Mouse (Mus musculus) CD8-positive naive resting alpha-beta T cell, adult 2 months (primary cell): ENCODE results near the gene Kcnd3.

ENCODE experiments used
- DNase-seq, 2 experiments: peaks; one replicate each; pipeline ENCODE4 v3.0.0; 2022; ENCODE audit warnings: low read depth in 2 of 2, low spot score in 2 of 2

Kcnd3 gene

DNA sequence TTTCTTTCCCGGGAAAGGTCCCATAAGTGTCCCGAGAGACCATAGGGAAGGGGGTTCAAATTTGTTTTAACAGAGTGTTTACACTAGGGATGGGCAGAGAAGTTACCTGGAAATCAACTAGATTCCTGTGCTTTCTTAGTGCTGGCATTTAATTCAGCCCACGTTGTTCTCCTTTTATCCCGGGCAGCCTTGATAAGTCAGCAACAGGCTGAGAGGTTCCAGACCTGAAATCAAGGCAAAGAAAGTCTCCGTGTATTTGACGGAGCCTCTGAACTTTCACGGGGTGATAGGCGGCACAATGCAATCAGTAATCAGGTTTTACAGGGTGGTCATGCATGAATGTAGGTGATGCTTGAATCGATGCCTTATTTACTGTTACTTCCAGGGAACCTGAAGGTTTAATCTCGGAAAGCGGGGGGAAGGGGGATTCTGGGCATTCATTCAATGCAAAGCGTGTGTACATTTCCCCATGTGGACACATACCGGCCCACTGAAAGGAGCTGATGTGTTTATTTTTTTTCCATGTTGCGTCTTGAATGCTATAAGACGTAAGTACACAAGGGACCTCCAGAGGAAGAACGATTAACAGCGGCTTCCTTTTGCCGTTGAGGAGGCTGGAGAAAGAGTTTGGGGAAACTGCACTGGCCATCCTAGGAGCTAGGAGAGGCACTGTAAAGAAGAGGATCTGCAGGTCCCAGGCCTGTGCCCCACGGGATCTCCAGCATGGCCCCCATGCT is 1.3 kb downstream of the Kcnd3 start:
- no peak for DNase-seq

DNA sequence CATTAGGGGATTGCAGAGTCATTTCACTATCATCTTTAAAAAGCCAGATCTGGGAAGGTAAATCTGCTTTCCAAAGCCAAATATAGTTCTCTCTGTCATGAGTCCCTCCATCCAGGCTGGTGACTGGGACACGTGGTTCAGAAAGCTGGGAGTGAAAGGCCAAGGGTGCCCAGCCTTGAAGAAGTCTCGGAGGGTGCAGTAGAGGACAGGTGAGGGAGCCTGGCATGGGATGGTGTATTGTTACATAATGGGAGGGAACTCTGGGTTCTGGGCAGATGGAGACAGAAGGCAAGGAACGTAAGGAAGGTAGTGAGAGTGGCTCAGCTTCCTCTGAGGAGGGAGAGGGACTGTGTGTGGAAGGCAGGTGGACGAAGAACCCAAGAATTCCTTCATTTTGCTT is 5.5 kb downstream of the Kcnd3 start:
- no peak for DNase-seq

DNA sequence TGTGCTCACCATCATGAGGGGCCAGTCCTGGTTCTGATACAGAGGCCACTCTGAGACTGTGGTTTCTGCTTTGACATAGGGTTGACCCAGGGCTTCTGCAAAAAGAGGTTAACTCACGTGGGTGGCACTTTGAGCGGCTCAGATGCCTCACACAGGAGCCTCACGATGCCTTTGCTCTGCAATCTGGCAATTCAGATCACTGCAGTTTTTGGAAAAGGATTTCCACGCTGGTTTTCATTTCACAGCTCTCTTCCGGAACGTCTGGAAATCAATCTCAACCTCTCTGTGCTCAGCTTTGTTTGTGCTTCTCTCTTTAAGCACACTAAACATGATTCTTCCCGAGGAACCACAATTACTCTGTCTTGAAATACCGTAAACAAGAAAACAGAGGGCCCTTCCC is 14.4 kb downstream of the Kcnd3 start:
- no peak for DNase-seq

DNA sequence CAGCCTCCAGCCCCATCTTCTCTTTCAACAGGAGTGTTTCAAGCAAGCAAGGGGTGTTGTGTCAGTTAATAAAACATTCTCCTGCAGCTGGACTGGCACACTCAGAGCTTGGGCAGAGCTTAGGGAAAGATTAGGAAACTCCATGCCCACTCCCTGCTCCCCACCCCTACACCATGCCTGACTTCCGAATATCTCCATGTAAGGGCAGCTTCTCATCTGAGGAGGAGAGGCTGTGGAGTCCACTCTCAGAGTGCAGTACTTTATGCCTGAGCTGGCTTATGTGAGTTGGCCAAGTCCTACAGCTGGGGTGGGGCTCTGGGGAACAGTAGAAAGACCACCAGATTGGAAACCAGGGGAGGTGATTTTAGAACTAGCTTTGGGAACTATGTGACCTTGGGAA is 20.4 kb downstream of the Kcnd3 start:
- DNase-seq, result no peak

DNA sequence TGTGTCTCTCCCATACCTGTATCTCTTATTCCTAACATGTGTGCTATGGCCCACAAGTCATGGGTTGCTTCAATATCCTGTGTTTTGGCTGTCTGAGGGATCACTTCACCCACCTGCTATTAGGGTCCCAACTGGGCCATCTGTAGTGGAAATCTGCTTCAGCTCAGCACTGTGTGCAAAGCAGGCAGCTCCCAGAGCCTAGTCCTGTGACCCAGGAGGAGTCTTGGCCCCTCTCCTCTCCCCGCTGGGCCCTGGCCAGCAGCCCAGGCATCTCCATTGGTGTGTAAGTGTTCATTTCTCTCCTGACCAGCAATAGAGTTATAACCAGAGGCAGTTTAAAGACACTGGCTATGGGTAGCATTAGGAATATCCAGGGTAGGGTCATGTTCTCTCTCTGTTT is 24.3 kb downstream of the Kcnd3 start:
- no peak for DNase-seq

DNA sequence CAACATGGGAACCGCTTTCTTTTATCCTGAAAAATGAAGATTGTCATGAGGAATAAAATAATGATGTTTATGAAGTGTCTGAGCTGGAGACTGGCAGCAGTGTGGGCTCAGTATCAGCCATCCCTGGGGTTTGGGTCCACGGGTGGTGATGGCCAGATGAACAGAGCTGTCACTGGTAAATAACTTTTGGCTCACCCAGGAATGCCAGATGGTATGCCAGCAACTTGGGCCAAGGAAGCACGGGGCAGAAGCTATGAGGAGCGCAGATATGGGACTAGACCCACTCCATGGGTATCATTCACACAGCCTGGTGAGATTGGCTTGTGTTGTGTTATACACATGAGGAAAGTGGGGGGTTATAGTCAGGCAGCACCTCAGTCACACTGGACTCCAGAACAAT is 26.7 kb downstream of the Kcnd3 start:
- no peak for DNase-seq

DNA sequence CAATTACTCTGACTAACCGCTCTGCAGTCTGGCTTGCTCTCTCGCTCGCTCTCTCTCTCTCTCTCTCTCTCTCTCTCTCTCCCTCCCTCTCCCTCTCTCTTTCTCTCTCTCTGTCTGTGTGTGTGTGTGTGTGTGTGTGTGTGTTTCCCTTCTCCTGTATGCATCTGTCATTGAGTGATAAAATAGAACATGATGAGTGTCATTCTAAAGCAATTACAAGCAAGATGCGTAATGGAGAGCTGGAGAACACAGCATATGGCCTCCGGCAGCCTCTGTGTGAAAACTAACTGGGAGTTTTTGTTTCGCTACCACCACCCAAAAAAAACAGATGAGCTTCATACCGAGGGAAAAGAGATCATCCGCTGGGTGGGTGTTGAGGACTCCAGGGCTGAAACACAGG is 29.3 kb downstream of the Kcnd3 start:
- no peak for DNase-seq

DNA sequence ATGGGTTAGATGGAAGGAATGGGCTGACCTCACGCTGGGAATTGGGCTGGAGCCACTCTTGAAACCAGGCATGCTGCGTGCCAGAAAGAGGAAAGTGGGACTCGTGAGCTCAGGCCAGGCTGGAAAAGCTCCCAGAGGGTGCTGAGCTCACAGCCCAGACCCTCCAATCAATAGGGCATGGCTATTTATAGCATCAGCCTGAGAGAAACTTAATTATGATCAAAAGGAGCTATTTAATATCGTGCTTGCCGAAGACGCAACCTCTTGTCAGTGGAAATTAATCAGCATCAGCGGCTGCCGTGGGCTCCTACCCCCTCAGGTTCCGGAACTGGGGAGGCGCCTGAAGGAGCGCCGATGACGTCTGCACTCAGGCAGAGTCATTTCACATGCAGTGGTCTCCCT is 31.5 kb downstream of the Kcnd3 start:
- no peak for DNase-seq

DNA sequence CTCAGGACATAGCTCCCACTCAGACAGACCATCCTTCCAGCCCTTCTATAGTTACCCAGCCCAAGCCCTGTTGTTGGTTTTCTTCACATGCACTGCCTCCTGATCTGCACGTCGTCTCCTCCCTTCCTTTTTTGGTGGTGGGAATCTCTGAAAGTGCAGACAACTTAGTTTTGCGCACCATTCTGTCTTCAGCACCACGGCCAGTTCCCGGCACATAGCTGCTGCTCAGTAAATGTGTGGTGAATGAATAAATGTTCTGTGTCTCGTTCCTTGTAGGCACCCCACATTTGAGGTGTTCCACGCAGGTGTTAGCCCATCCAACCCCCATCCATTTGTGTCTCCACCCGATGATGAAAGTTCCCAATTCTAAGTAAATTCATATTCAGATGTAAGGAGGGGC is 35.0 kb downstream of the Kcnd3 start:
- no peak for DNase-seq

DNA sequence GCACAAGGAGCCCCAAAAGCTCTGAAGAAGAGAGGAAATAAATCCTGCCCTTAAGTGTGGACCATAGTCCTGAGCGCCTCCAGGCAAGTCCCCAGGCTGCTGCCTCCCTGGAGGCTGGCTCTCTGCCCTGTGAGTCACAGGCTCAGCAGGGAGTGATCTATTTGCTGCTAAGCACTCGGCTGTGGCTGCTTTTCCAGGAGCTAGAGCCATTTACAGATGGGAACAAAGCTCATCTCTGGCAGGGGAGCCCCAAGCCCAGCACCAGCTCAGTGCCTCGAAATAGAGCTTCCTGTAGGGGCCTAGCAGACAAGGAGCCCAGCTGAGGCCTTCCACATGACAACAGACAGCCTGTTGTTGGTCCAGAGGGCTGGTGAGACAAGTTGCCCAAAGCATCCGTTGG is 37.5 kb downstream of the Kcnd3 start:
- no peak for DNase-seq

DNA sequence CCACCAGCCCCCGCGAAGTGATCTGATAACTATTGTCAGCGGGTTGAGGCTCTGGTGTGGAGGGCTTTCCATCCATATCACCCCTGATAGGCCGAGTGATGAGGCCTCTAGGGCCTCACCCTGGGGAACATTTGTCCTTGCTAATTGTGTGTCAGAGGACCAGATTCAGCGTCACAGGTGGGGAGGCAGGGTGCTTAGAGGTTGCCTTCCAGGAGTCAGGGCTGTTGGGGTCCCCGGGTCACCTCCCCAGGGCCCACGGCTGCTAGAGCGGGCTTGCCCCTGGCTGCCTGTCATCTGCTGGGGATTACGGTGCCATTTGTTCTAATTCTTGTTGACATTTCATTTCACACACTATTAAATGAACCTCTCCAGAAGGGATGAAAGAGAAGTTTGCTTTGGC is 42.8 kb downstream of the Kcnd3 start:
- no peak for DNase-seq

DNA sequence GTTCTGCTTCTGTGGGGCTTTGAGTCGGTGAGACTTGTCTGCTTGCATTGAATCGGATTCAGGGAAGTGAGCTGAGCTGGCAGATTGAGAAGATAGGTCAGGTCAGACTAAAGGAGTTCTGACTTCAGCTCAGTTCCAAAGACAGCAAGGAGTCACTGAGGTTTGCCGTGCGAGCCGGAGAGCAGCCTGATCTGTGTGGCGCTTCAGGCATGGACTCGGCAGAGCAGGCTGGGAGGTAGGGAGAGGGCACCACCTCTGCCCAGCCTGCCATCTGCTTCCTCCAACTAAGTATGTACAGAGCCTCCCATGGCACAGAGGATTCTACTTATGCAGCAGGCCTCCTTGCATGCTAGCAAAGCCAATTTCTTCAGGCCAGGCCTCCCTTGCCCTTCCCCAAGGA is 44.1 kb downstream of the Kcnd3 start:
- DNase-seq, result no peak

DNA sequence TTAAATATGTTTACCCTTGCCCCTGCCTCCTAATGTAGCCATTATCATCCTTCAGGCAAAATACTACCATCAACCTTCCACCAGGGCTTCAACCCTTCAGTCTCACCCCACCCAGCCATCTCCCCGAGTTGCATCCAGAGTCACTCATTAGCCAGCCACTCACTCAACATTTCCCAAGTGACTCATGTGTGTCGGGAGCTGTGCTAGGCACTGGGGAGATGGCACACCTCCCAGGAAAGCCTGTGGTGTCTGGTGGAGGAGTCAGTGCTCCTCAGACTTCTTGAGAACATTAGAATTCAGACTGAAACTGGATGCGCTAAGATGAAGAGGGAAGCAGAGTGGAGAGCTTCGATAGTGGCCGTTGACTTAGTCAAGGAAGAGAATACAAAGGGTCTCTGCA is 44.8 kb downstream of the Kcnd3 start:
- DNase-seq, result no peak

DNA sequence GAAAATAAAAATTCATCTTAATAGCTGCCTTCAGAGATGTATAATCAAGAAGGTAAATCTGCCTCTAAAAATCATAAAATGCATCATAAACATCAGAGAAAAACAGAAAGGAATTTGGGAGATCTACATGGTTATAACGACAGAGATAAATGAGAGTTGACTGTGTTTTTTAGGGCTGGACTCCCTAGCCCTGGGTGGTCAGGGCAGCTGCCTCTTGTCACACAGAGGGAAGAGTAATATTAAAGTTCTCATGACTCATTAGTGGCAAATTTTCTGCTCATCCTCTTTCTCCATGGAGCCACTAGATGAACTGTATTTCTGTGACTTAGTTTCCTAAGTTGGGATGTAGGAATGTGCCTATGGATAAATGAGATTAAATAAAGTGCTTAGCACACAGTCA is 48.9 kb downstream of the Kcnd3 start:
- no peak for DNase-seq

DNA sequence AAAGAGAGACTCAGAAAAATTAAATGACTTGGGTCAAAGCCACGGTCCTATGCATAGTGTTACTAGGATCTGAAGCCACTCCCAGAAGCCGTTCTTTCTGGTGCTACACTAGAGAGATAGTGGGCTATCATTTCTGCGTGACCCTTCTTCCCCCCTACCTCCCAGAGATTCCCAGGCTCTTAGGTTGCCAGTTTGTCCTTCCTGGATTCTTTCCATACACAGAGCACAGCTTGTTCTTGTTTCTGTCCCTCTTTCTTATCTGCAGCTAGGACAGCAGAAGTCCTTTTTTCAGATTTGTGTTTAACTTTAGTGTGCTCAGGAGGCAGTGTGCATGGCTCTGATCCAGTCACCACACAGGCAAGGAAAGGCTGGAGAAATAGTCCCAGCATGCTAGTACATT is 52.1 kb downstream of the Kcnd3 start:
- no peak for DNase-seq

DNA sequence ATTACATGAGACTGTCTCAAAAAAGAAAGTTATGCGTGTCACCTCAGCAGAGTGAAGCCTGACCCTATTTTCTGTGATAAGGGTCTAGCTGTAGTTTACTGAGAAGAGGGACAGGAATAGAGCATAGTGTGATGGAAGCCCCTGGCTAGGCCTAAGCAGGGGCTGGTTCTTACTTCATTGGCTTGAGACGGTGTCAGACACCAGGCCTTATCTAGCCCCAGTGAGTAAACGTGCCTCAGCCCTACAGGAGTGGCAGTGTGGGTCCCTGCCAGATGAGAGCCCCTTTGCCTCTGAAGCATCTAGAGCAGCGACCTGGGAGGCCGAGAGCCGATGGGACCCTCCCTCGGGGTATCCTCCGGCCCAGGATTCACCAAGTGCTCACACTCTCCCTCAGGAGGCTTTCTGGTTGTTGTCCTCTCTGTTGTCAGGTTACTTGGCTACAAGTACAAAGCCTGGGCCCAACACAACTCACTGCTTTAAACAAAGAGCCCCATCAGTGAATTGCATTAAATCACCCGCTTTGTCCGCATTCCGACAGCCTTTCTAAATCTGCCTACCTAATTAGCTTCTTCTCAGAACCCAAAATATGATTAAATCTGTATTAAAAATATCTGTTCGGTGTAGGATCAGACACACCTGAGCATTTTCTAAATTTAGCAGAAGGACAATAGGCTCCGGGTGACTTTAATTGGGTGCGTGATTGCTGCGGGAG is 53.2 kb downstream of the Kcnd3 start:
- DNase-seq, result no peak

DNA sequence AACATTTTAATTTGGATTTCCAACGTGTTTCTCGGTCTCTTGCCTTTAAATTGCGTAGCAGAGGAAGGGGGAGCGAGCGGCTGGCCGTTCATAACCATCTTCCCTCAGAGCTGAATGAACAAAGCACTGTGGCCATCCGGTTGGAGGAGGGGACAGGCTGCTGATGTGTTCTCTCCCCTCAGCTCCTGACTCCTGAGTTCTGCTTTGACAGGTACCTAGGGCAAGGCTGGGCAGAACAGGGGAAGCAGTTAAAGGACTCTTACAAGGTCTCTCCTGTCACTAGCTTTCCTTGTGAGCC is 53.7 kb downstream of the Kcnd3 start:
- no peak for DNase-seq

DNA sequence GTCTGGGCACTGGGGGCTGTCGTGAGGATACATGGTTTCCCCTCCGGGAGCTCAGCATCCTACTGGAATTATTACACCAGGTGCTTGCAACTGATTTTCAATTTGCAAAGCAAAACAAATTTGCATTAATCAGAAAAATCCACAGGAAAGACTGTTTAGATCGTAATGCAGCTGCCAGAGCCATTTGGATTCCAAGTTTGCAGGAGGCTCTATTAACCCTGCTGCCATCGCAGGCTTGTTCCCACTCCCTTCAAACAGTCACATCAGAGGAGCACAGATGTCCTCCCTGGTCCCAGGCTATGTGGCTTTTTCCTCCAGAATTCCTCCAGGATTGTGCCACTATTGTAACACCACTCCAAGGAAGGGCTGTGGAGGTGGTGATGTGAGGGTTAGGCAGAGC is 54.5 kb downstream of the Kcnd3 start:
- DNase-seq, result no peak

DNA sequence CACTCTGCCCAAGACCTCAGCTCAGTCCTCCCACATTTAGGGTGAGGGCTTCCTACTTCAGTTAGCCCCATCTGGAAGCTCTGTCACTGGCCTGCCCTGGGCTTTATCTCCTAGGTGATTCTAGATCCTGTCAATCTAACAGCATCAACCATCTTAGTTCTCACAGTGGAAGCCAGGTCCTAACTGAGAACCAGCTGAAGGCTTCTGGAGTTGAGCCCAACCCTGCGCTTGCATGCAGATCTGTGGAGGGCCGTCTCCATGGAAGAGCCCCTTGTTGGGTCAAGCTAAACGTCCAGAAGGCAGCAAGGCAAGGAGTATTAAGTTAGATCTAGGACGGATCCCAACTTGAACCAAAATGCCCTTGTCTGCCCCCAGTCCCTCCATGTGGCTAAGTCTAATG is 57.2 kb downstream of the Kcnd3 start:
- DNase-seq, result no peak

DNA sequence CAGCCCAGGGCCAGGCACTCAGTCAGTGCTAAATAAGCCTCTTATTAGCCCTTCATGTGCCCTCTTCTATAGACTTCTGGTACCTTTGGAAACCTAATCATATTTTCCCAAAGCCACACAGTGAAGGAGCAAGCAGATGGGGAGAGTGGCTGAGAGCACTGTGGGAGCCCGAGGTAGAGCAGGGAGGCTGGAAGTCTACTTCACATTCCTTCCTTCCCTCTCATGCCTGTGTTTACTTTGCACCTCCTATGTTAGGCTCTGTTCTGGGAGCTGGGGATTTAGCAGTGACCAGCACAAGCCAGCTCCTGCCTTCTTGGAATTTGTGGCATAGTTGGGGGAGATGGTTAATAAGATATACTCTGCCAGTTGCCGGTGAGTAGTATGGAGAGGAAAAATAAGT is 59.7 kb downstream of the Kcnd3 start:
- no peak for DNase-seq

DNA sequence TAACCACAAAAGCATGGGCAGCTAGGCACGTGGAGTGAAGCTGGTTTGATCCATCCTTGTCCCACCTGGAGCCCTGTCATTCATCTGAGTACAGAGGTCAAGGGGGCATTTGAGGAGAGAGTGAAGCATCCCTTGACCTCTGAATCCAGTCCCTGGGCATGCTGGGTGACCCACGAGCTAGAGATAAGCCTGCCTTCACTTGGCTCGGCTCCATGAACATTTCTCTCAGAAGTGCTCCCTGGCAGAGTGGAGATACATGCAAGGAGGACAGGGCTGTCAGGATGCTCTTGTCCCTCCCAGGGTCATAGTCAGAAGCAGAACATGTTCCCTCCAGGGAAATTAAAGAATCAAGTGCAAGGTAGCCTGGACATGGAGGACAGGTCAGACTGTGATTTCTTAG is 62.1 kb downstream of the Kcnd3 start:
- DNase-seq, result no peak

DNA sequence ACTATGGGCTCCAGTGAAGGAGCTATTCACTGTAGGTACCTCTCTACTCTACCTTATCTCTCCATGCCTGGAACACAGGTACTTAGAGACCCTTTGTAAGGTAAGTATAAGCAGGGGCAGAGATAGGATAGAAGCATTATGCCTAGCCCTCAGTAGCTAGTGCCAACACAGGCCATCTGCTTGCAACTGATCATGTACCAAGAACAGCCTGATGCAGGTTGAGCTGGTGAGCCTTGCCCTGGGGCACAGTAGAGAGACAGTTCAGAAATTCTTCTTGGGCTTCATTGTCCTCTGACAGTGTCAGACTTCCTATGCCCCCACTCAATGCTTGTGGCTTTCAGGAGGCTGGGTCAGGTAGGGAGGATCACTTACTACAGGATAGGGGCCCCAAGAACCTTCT is 62.9 kb downstream of the Kcnd3 start:
- DNase-seq, result no peak

DNA sequence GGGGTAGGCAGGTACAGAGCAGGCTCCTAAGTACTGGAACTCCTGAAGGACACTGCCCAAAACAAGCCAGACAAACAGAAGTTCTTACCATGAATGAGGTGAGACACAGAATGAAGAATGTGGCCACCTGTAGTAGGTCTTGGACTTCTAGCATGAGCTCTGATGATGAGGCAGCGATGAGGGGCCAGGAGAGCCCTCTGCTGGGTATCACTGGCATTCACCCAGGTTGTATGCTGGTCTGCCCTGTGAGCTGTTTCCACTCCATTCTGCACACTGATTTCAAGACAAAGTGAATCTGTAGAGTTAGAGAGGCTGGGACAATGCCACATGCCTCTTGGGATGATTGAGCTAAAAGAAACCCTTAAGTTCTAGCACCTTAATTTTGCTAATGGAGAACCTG is 63.5 kb downstream of the Kcnd3 start:
- no peak for DNase-seq
